Comparison of ENCODE assay signal across 9 mouse cellular contexts in the genomic region with DNA sequence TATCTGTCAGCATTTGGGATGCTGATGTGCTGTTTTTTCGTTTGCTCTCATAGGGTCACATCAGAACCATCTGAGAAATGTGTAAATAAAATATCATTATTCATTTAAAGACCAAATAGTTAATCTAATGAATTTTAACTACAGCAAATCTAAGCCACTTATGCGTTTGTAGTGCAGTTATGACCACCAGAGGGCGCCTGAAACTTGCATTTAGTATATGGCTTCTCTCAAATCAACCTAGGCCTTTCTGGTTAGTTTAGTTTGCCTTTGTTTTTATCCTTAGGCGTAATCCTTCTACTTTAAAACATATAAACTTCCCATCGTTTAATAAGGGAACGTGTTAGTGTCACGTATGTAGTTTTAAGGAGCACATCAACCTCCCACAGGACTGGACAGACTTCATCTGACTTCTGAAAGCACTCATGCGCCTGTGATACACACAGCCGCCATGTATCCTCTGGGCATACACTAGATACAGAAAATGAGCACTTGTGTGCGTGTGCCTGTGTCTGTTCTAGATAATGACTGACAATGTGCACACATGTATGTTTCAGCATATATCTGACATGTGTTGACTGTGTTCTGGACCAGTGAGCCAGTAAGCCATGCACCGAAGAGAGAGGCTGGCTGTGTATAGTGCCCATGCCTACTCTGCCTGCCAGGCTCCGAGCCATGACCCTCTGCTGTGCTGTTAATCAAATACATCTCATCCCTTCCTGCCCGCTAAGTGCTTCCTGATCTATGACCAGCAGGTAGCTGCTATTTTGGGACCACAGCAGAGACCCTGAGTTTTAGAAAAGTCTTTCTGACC.
DNase-seq lines count a peak whose midpoint lies in the region; ATAC-seq lines count a peak whose summit lies in the region.
"Had no signal": no experiment of that assay in that cellular context is flagged by ENCODE, and none has a peak within 500 bp of the region (broad histone marks: within the 10 kb centered on the region; RNA-seq: fewer than 3 reads in every experiment).

No protein-coding gene starts in this region.

- H3K27me3 ChIP-seq in heart, embryonic 11.5 days (ENCODE audit: control insufficient read depth, insufficient read depth, low read length), result peaks cover 17% of the 10 kb centered on the region
- peaks cover 41% of the 10 kb centered on the region for H3K27me3 ChIP-seq in heart, embryonic 13.5 days (replicated peaks)
- H3K27me3 ChIP-seq: liver, embryonic 13.5 days had no signal

- ATAC-seq in heart, embryonic 11.5 days (replicated peaks; ENCODE audit: insufficient number of reproducible peaks, low FRiP score, low TSS enrichment), result no peak
- ATAC-seq in heart, embryonic 13.5 days (ENCODE audit: extremely low read depth, insufficient number of reproducible peaks, low FRiP score, low TSS enrichment), result no peak

- 45% methylated on average over 13 of the region's 13 CpGs for WGBS in heart, embryonic 11.5 days (ENCODE audit: insufficient replicate concordance)
- WGBS in heart, embryonic 13.5 days, result 40% methylated on average over 13 of the region's 13 CpGs

- H3K4me3 ChIP-seq in heart, embryonic 11.5 days (ENCODE audit: low read depth, low read length), result no peak overlapping the region
- H3K4me3 ChIP-seq in heart, embryonic 13.5 days, result no peak overlapping the region
- H3K4me3 ChIP-seq: liver, embryonic 13.5 days had no signal

- H3K27ac ChIP-seq in heart, embryonic 11.5 days (ENCODE audit: low read depth, low read length), result no peak overlapping the region
- 0 out of 2 replicates have a peak overlapping the region, but pooled peaks have one; percentile 8 for H3K27ac ChIP-seq in heart, embryonic 13.5 days (replicated peaks)
- H3K27ac ChIP-seq: liver, embryonic 13.5 days had no signal

- no peaks in the 10 kb centered on the region for H3K36me3 ChIP-seq in heart, embryonic 11.5 days (ENCODE audit: control insufficient read depth, insufficient read depth, low read length)
- no peaks in the 10 kb centered on the region for H3K36me3 ChIP-seq in heart, embryonic 13.5 days
- H3K36me3 ChIP-seq: liver, embryonic 13.5 days had no signal

- H3K9ac ChIP-seq in heart, embryonic 11.5 days (ENCODE audit: low read depth, low read length), result no peak overlapping the region
- no peak overlapping the region for H3K9ac ChIP-seq in heart, embryonic 13.5 days
- H3K9ac ChIP-seq: liver, embryonic 13.5 days had no signal

- H3K4me2 ChIP-seq in heart, embryonic 11.5 days, result no peak overlapping the region
- H3K4me2 ChIP-seq in heart, embryonic 13.5 days, result no peak overlapping the region
- H3K4me2 ChIP-seq: liver, embryonic 13.5 days had no signal

- H3K4me1 ChIP-seq in heart, embryonic 11.5 days (ENCODE audit: control insufficient read depth, insufficient read depth, low read length), result no peaks in the 10 kb centered on the region
- peaks cover 7% of the 10 kb centered on the region; the same call in 1 of the 2 replicates for H3K4me1 ChIP-seq in heart, embryonic 13.5 days
- H3K4me1 ChIP-seq: liver, embryonic 13.5 days had no signal

- peak; percentile 40 to 82 for DNase-seq in heart, adult 18-20 months
- peak; percentile 25 for DNase-seq in MEL-GATA-1-ER (ENCODE audit: extremely low read depth, low read depth)
- DNase-seq in cerebellum, postnatal 4 days (ENCODE audit: low spot score in 2 of 2), result peak; percentile 32 to 57
- DNase-seq in kidney, postnatal 25 days, result peak; percentile 57 to 86
- DNase-seq in lung, postnatal 10 days, result peak; percentile 68
- DNase-seq in skeletal muscle tissue, adult 2 months (ENCODE audit: low read depth, low spot score), result peak; percentile 65
- DNase-seq: liver, embryonic 13.5 days had no signal

- no peaks in the 10 kb centered on the region for H3K9me3 ChIP-seq in heart, embryonic 11.5 days (replicated peaks; ENCODE audit: control insufficient read depth, low read length)
- H3K9me3 ChIP-seq in heart, embryonic 13.5 days, result no peaks in the 10 kb centered on the region
- H3K9me3 ChIP-seq: liver, embryonic 13.5 days had no signal
